Comparison of ENCODE assay signal across 24 mouse cellular contexts in genomic region chr11:8629862-8630390, GRCm38 (mm10). TPM values are rescaled to one million over a fixed set of nuclear protein-coding genes. Genes with fewer than 3 reads are reported as not detected.
DNase-seq lines count a peak whose midpoint lies in the region; ATAC-seq and TF ChIP-seq lines count a peak whose summit lies in the region.
"Had no signal": no experiment of that assay in that cellular context is flagged by ENCODE, and none has a peak within 500 bp of the region (broad histone marks: within the 10 kb centered on the region; RNA-seq: fewer than 3 reads in every experiment).

No protein-coding gene starts in this region.

- 74% methylated on average over 8 of the region's 8 CpGs for WGBS in kidney, adult 2 months
- WGBS in midbrain, embryonic 11.5 days, result 78% methylated on average over 8 of the region's 8 CpGs
- 74% methylated on average over 8 of the region's 8 CpGs for WGBS in midbrain, embryonic 15.5 days
- 69% methylated on average over 8 of the region's 8 CpGs for WGBS in intestine, postnatal 0 days
- WGBS in stomach, postnatal 0 days, result 72% methylated on average over 8 of the region's 8 CpGs
- WGBS in forebrain, embryonic 15.5 days, result 85% methylated on average over 8 of the region's 8 CpGs

- H3K4me1 ChIP-seq in kidney, adult 2 months (ENCODE audit: control insufficient read depth, insufficient read depth, low read length), result peaks cover 43% of the 10 kb centered on the region
- H3K4me1 ChIP-seq in midbrain, embryonic 11.5 days (ENCODE audit: control insufficient read depth, insufficient read depth, low read length), result peaks cover 2% of the 10 kb centered on the region; the same call in 1 of the 2 replicates
- peaks cover 5% of the 10 kb centered on the region; the same call in 1 of the 2 replicates for H3K4me1 ChIP-seq in midbrain, embryonic 15.5 days
- H3K4me1 ChIP-seq in intestine, postnatal 0 days (replicated peaks; ENCODE audit: control insufficient read depth, insufficient read depth, low read length), result peaks cover 15% of the 10 kb centered on the region; the same call in 1 of the 2 replicates
- no peaks in the 10 kb centered on the region; the same call in 1 of the 2 replicates for H3K4me1 ChIP-seq in stomach, postnatal 0 days (replicated peaks; ENCODE audit: control insufficient read depth, insufficient read depth)
- peaks cover 13% of the 10 kb centered on the region for H3K4me1 ChIP-seq in forebrain, embryonic 15.5 days

- H3K9ac ChIP-seq in midbrain, embryonic 11.5 days (ENCODE audit: low read length), result no peak overlapping the region
- no peak overlapping the region for H3K9ac ChIP-seq in midbrain, embryonic 15.5 days
- H3K9ac ChIP-seq in intestine, postnatal 0 days (ENCODE audit: low read depth, low read length), result no peak overlapping the region
- H3K9ac ChIP-seq in stomach, postnatal 0 days (ENCODE audit: low read length), result no peak overlapping the region
- no peak overlapping the region for H3K9ac ChIP-seq in forebrain, embryonic 15.5 days (replicated peaks)
- H3K9ac ChIP-seq: forebrain, postnatal 0 days; heart, embryonic 15.5 days; hindbrain, embryonic 15.5 days; limb, embryonic 15.5 days; midbrain, embryonic 12.5 days; neural tube, embryonic 12.5 days had no signal

- TF ChIP-seq CTCF in kidney, adult 2 months (conservative IDR thresholded peaks at IDR 0.05; ENCODE audit: insufficient read depth, insufficient read length, low read depth, low read length), result no peak
- no peak for TF ChIP-seq CTCF in intestine, postnatal 0 days (IDR thresholded peaks at IDR 0.05; ENCODE audit: low read depth)
- no peak for TF ChIP-seq CTCF in stomach, postnatal 0 days (IDR thresholded peaks at IDR 0.05; ENCODE audit: low read depth)

- ATAC-seq in midbrain, embryonic 11.5 days (ENCODE audit: low FRiP score), result no peak
- no peak for ATAC-seq in midbrain, embryonic 15.5 days (replicated peaks)
- ATAC-seq in intestine, postnatal 0 days, result no peak
- peak; percentile 22; the same call in 1 of the 2 replicates for ATAC-seq in stomach, postnatal 0 days (ENCODE audit: low FRiP score, low TSS enrichment)
- ATAC-seq in forebrain, embryonic 15.5 days (replicated peaks), result no peak
- ATAC-seq: forebrain, postnatal 0 days had no signal

- no peak overlapping the region for H3K4me3 ChIP-seq in kidney, adult 2 months (ENCODE audit: insufficient read depth, low read depth, low read length)
- H3K4me3 ChIP-seq in midbrain, embryonic 11.5 days (ENCODE audit: low read depth, low read length), result no peak overlapping the region
- H3K4me3 ChIP-seq in midbrain, embryonic 15.5 days, result no peak overlapping the region
- no peak overlapping the region for H3K4me3 ChIP-seq in intestine, postnatal 0 days (ENCODE audit: low read depth, low read length)
- no peak overlapping the region for H3K4me3 ChIP-seq in stomach, postnatal 0 days (ENCODE audit: low read depth, low read length)
- no peak overlapping the region for H3K4me3 ChIP-seq in forebrain, embryonic 15.5 days
- H3K4me3 ChIP-seq: gastrocnemius, adult 2 months; heart, embryonic 15.5 days; hindbrain, embryonic 15.5 days; layer of hippocampus, adult 2 months; limb, embryonic 15.5 days; midbrain, embryonic 12.5 days; neural tube, embryonic 12.5 days had no signal

- H3K4me2 ChIP-seq in midbrain, embryonic 11.5 days, result no peak overlapping the region
- no peak overlapping the region for H3K4me2 ChIP-seq in midbrain, embryonic 15.5 days
- H3K4me2 ChIP-seq in intestine, postnatal 0 days (replicated peaks; ENCODE audit: low read depth), result no peak overlapping the region
- no peak overlapping the region for H3K4me2 ChIP-seq in stomach, postnatal 0 days (replicated peaks; ENCODE audit: low read depth)
- H3K4me2 ChIP-seq in forebrain, embryonic 15.5 days (replicated peaks), result no peak overlapping the region
- H3K4me2 ChIP-seq: heart, embryonic 15.5 days; hindbrain, embryonic 15.5 days; limb, embryonic 15.5 days; midbrain, embryonic 12.5 days; neural tube, embryonic 12.5 days had no signal

- no peaks in the 10 kb centered on the region for H3K27me3 ChIP-seq in kidney, adult 2 months (replicated peaks; ENCODE audit: control insufficient read depth, insufficient read depth, low read length)
- H3K27me3 ChIP-seq in midbrain, embryonic 11.5 days (ENCODE audit: control insufficient read depth, insufficient read depth, low read length), result peaks cover 2% of the 10 kb centered on the region; the same call in 1 of the 2 replicates
- H3K27me3 ChIP-seq in midbrain, embryonic 15.5 days (replicated peaks), result no peaks in the 10 kb centered on the region
- no peaks in the 10 kb centered on the region for H3K27me3 ChIP-seq in intestine, postnatal 0 days (replicated peaks; ENCODE audit: control insufficient read depth, insufficient read depth, low read length)
- no peaks in the 10 kb centered on the region for H3K27me3 ChIP-seq in stomach, postnatal 0 days (ENCODE audit: control insufficient read depth, insufficient read depth, low read length)
- no peaks in the 10 kb centered on the region for H3K27me3 ChIP-seq in forebrain, embryonic 15.5 days
- H3K27me3 ChIP-seq: heart, embryonic 15.5 days; hindbrain, embryonic 15.5 days; limb, embryonic 15.5 days; neural tube, embryonic 12.5 days had no signal

- no peak for TF ChIP-seq POLR2A in kidney, adult 2 months (IDR thresholded peaks at IDR 0.05; ENCODE audit: low read depth, low read length)

- no peak for TF ChIP-seq EP300 in stomach, postnatal 0 days (optimal IDR thresholded peaks at IDR 0.05)

- H3K9me3 ChIP-seq in midbrain, embryonic 11.5 days (ENCODE audit: control insufficient read depth, low read length), result no peaks in the 10 kb centered on the region
- no peaks in the 10 kb centered on the region for H3K9me3 ChIP-seq in midbrain, embryonic 15.5 days
- H3K9me3 ChIP-seq in intestine, postnatal 0 days (ENCODE audit: control insufficient read depth), result no peaks in the 10 kb centered on the region
- H3K9me3 ChIP-seq in stomach, postnatal 0 days (ENCODE audit: control insufficient read depth, low read length), result no peaks in the 10 kb centered on the region
- H3K9me3 ChIP-seq in forebrain, embryonic 15.5 days, result no peaks in the 10 kb centered on the region
- H3K9me3 ChIP-seq: heart, embryonic 15.5 days; hindbrain, embryonic 15.5 days; limb, embryonic 15.5 days; midbrain, embryonic 12.5 days; neural tube, embryonic 12.5 days had no signal

- H3K27ac ChIP-seq in kidney, adult 2 months (ENCODE audit: insufficient read depth, low read depth, low read length), result peak overlapping the region; percentile 58
- H3K27ac ChIP-seq in midbrain, embryonic 11.5 days (ENCODE audit: low read depth, low read length), result no peak overlapping the region
- no peak overlapping the region for H3K27ac ChIP-seq in midbrain, embryonic 15.5 days
- peak overlapping the region; percentile 28; the same call in 1 of the 2 replicates for H3K27ac ChIP-seq in intestine, postnatal 0 days (ENCODE audit: low read depth, low read length)
- H3K27ac ChIP-seq in stomach, postnatal 0 days (replicated peaks), result peak overlapping the region; percentile 70
- H3K27ac ChIP-seq in forebrain, embryonic 15.5 days (replicated peaks), result no peak overlapping the region
- H3K27ac ChIP-seq: gastrocnemius, adult 2 months; hindbrain, embryonic 15.5 days; layer of hippocampus, adult 2 months; limb, embryonic 15.5 days; midbrain, embryonic 12.5 days; neural tube, embryonic 12.5 days had no signal

- no peaks in the 10 kb centered on the region; the same call in 1 of the 2 replicates for H3K36me3 ChIP-seq in kidney, adult 2 months (ENCODE audit: control insufficient read depth, insufficient read depth, low read length)
- no peaks in the 10 kb centered on the region for H3K36me3 ChIP-seq in midbrain, embryonic 11.5 days (ENCODE audit: control insufficient read depth, insufficient read depth, low read length)
- no peaks in the 10 kb centered on the region for H3K36me3 ChIP-seq in midbrain, embryonic 15.5 days (replicated peaks)
- H3K36me3 ChIP-seq in intestine, postnatal 0 days (ENCODE audit: control insufficient read depth, insufficient read depth), result 0 out of 2 replicates have a peak, but pooled peaks cover 5% of the 10 kb centered on the region
- H3K36me3 ChIP-seq in stomach, postnatal 0 days (ENCODE audit: control insufficient read depth, insufficient read depth, low read length), result no peaks in the 10 kb centered on the region
- no peaks in the 10 kb centered on the region for H3K36me3 ChIP-seq in forebrain, embryonic 15.5 days
- H3K36me3 ChIP-seq: heart, embryonic 15.5 days; hindbrain, embryonic 15.5 days; midbrain, embryonic 12.5 days; neural tube, embryonic 12.5 days had no signal

- DNase-seq in kidney, adult 2 months, result no peak
- no peak for DNase-seq in kidney, postnatal 4 days
- DNase-seq in midbrain, embryonic 11.5 days (ENCODE audit: low spot score, missing footprints), result peak; percentile 60
- DNase-seq in stomach, postnatal 0 days (ENCODE audit: low spot score), result no peak
- no peak for DNase-seq in frontal cortex, postnatal 10 days (ENCODE audit: low spot score in 2 of 2)
- DNase-seq: adrenal gland, adult 8-10 months; cerebellum, adult 11 months; forebrain, postnatal 0 days; gastrocnemius, adult 2 months; heart, adult 18-20 months; heart, postnatal 4 days; kidney, adult 8-10 months; lung, adult 2 months; lung, postnatal 36 days; thymus, postnatal 14 days had no signal

RNA-seq across cellular contexts. Expression of gene Tns3, which starts 34.4 kb away (rescaled TPM):
- 63.7 and 70.5 TPM in 2 replicates for polyA plus RNA-seq in kidney, adult 2 months (2012; rRNA removed)
- polyA plus RNA-seq in midbrain, embryonic 11.5 days (2014; fragmentation: Nextera tagmentation; extraction: Ambion mirVana), result 4.9 and 5.0 TPM in 2 replicates
- 6.1 and 6.4 TPM in 2 replicates for polyA plus RNA-seq in midbrain, embryonic 15.5 days (2015; fragmentation: Nextera tagmentation; extraction: Ambion mirVana)
- polyA plus RNA-seq in intestine, postnatal 0 days (2015; fragmentation: Nextera tagmentation; extraction: Ambion mirVana), result 10.5 and 11.4 TPM in 2 replicates
- 10.4 and 10.5 TPM in 2 replicates for polyA plus RNA-seq in stomach, postnatal 0 days (2015; fragmentation: Nextera tagmentation; extraction: Ambion mirVana)
- polyA plus RNA-seq in forebrain, embryonic 15.5 days (2015; fragmentation: Nextera tagmentation; extraction: Ambion mirVana), result 6.9 and 8.0 TPM in 2 replicates

Comparison
In these comparisons a context has a peak if more than half of its experiments do, and no peak if none do; other contexts are left out.
1. H3K27ac ChIP-seq: peak in kidney, adult 2 months (single experiment), intestine, postnatal 0 days (single experiment) and stomach, postnatal 0 days (single experiment); none in midbrain, embryonic 11.5 days (single experiment), midbrain, embryonic 15.5 days (single experiment) and forebrain, embryonic 15.5 days (single experiment).